Mouse (Mus musculus): ENCODE data around the gene Gm42420.

Gene Gm42420

GRCm38 (mm10) chr6:39573791-39574554 lies 11.6 kb upstream of the Gm42420 start, which contains the start of gene Adck2:
Gene Adck2, plus strand, starts transcription at chr6:39573873.
- peak; percentile 82 to 88 for DNase-seq

- peak; percentile 29 to 47 for DNase-seq
Measured at GRCm38 (mm10) chr6:39574555-39574869, 11.0 kb upstream of the Gm42420 start.

GRCm38 (mm10) chr6:39574951-39575350 lies 10.6 kb upstream of the Gm42420 start:
- no peak for DNase-seq

GRCm38 (mm10) chr6:39579552-39579951 lies 6.0 kb upstream of the Gm42420 start:
- no peak for DNase-seq

- no peak for DNase-seq
Measured at GRCm38 (mm10) chr6:39580558-39580957, 5.0 kb upstream of the Gm42420 start.

- no peak for DNase-seq
Measured at GRCm38 (mm10) chr6:39581087-39581784, 4.3 kb upstream of the Gm42420 start.

GRCm38 (mm10) chr6:39591481-39591880 lies 5.9 kb downstream of the Gm42420 start:
- no peak for DNase-seq

GRCm38 (mm10) chr6:39592401-39593214 lies 7.1 kb downstream of the Gm42420 start, which contains the start of gene Ndufb2:
Gene Ndufb2, plus strand, starts transcription at chr6:39592574.
- DNase-seq: peak; percentile 96 to 97

- no peak for DNase-seq
Measured at GRCm38 (mm10) chr6:39600851-39601250, 15.3 kb downstream of the Gm42420 start.

- DNase-seq: no peak
Measured at GRCm38 (mm10) chr6:39601828-39602227, 16.3 kb downstream of the Gm42420 start.

GRCm38 (mm10) chr6:39604565-39604964 lies 19.0 kb downstream of the Gm42420 start:
- no peak for DNase-seq

- no peak for DNase-seq
Measured at GRCm38 (mm10) chr6:39606056-39606455, 20.5 kb downstream of the Gm42420 start.

- peak in 1 of 2 experiments; percentile 37 for DNase-seq
Measured at GRCm38 (mm10) chr6:39606862-39607261, 21.3 kb downstream of the Gm42420 start.

GRCm38 (mm10) chr6:39607365-39607764 lies 21.8 kb downstream of the Gm42420 start:
- DNase-seq: no peak

GRCm38 (mm10) chr6:39610207-39610606 lies 24.7 kb downstream of the Gm42420 start:
- no peak for DNase-seq

GRCm38 (mm10) chr6:39611296-39611695 lies 25.7 kb downstream of the Gm42420 start:
- DNase-seq: no peak
